In the genomic region with DNA sequence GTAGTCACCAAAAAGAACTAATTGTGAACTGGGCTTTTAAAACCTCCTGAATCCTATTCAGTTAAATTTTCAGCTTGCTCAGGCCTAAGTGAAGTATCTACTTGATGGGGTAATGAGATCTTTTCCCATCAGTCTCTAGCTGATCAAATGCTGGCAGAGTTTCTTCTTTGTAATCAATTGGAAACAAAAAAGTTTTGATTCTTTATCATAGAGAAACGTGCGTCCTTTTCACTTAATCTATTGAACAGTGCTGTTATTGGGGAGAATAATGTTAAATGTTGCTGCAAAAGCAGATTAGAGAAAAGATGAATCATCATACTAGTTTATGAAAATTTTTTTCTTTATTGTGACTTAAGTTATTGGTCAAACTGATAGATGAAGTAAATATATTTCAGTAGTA, we compare ENCODE assay signal across 24 mouse cellular contexts.
DNase-seq lines count a peak whose midpoint lies in the region; ATAC-seq lines count a peak whose summit lies in the region.
"Had no signal": no experiment of that assay in that cellular context is flagged by ENCODE, and none has a peak within 500 bp of the region (broad histone marks: within the 10 kb centered on the region; RNA-seq: fewer than 3 reads in every experiment).

No protein-coding gene starts in this region.

- no peak overlapping the region for H3K4me2 ChIP-seq in liver, embryonic 11.5 days
- H3K4me2 ChIP-seq in liver, embryonic 16.5 days (ENCODE audit: low read depth, low read length), result no peak overlapping the region
- H3K4me2 ChIP-seq: embryonic facial prominence, embryonic 12.5 days; embryonic facial prominence, embryonic 15.5 days; heart, embryonic 12.5 days; heart, embryonic 15.5 days; hindbrain, embryonic 14.5 days had no signal

- peak; percentile 55 for ATAC-seq in liver, embryonic 11.5 days (replicated peaks; ENCODE audit: low FRiP score)
- ATAC-seq in liver, embryonic 16.5 days (ENCODE audit: low read depth), result peak; percentile 52
- ATAC-seq in megakaryocyte-erythroid progenitor cell, adult 5-6 weeks (replicated peaks; ENCODE audit: low FRiP score, low TSS enrichment, poor library complexity, severe bottlenecking), result peak; percentile 47
- ATAC-seq: activated CD4-positive, CD25-positive, alpha-beta regulatory T cell, adult 4 months; forebrain, embryonic 14.5 days; forebrain, postnatal 0 days; hindbrain, postnatal 0 days had no signal

- no peaks in the 10 kb centered on the region for H3K36me3 ChIP-seq in liver, embryonic 11.5 days (ENCODE audit: control insufficient read depth, insufficient read depth, low read length)
- H3K36me3 ChIP-seq in liver, embryonic 16.5 days (ENCODE audit: control insufficient read depth, insufficient read depth), result no peaks in the 10 kb centered on the region; the same call in 1 of the 2 replicates
- H3K36me3 ChIP-seq: embryonic facial prominence, embryonic 12.5 days; embryonic facial prominence, embryonic 15.5 days; heart, embryonic 15.5 days had no signal

- no peak overlapping the region for H3K9ac ChIP-seq in liver, embryonic 11.5 days (ENCODE audit: low read depth, low read length)
- H3K9ac ChIP-seq in liver, embryonic 16.5 days (ENCODE audit: low read depth, low read length), result no peak overlapping the region
- H3K9ac ChIP-seq: embryonic facial prominence, embryonic 12.5 days; embryonic facial prominence, embryonic 15.5 days; forebrain, postnatal 0 days; heart, embryonic 12.5 days; heart, embryonic 15.5 days; hindbrain, embryonic 14.5 days had no signal

- intact Hi-C loops in heart, postnatal 25 days (cut with DNase I), result no loop called here

- WGBS in liver, embryonic 11.5 days, result 54% methylated on average over 2 of the region's 2 CpGs
- 23% methylated on average over 2 of the region's 2 CpGs for WGBS in liver, embryonic 16.5 days (ENCODE audit: insufficient replicate concordance)

- no peak overlapping the region for H3K4me3 ChIP-seq in liver, embryonic 11.5 days (ENCODE audit: low read depth, low read length)
- H3K4me3 ChIP-seq in liver, embryonic 16.5 days (ENCODE audit: low read depth, low read length), result no peak overlapping the region
- H3K4me3 ChIP-seq: embryonic facial prominence, embryonic 12.5 days; embryonic facial prominence, embryonic 15.5 days; heart, embryonic 12.5 days; heart, embryonic 15.5 days had no signal

- no peak overlapping the region for H3K27ac ChIP-seq in liver, embryonic 11.5 days (ENCODE audit: low read depth, low read length)
- no peak overlapping the region for H3K27ac ChIP-seq in liver, embryonic 16.5 days (ENCODE audit: low read length)
- H3K27ac ChIP-seq: embryonic facial prominence, embryonic 12.5 days; embryonic facial prominence, embryonic 15.5 days; heart, embryonic 15.5 days; hindbrain, embryonic 14.5 days; hindbrain, postnatal 0 days had no signal

- no peaks in the 10 kb centered on the region for H3K9me3 ChIP-seq in liver, embryonic 11.5 days (ENCODE audit: control insufficient read depth, low read length)
- H3K9me3 ChIP-seq in liver, embryonic 16.5 days (replicated peaks; ENCODE audit: control insufficient read depth, low read length), result no peaks in the 10 kb centered on the region
- H3K9me3 ChIP-seq: embryonic facial prominence, embryonic 12.5 days; embryonic facial prominence, embryonic 15.5 days; heart, embryonic 12.5 days; heart, embryonic 15.5 days had no signal

- DNase-seq in liver, embryonic 11.5 days (ENCODE audit: low spot score), result no peak
- DNase-seq in liver, result no peak
- DNase-seq in frontal cortex, postnatal 10 days (ENCODE audit: low spot score in 2 of 2), result no peak
- no peak for DNase-seq in heart, postnatal 25 days (ENCODE audit: low spot score)
- DNase-seq: adrenal gland, adult 8-10 months; adrenal gland, postnatal 25 days; cerebellum, adult 11-12 months; cerebellum, adult 8-10 months; cerebellum, postnatal 14 days; forebrain, postnatal 0 days; gastrocnemius, postnatal 25 days; heart, adult 18-20 months; heart, postnatal 10 days; heart, postnatal 4 days had no signal

- peaks cover 24% of the 10 kb centered on the region for H3K4me1 ChIP-seq in liver, embryonic 11.5 days (replicated peaks; ENCODE audit: control insufficient read depth, insufficient read depth, low read length)
- H3K4me1 ChIP-seq in liver, embryonic 16.5 days (ENCODE audit: control insufficient read depth, low read depth, low read length), result peaks cover 24% of the 10 kb centered on the region
- H3K4me1 ChIP-seq: embryonic facial prominence, embryonic 15.5 days had no signal

- H3K27me3 ChIP-seq in liver, embryonic 11.5 days (replicated peaks; ENCODE audit: control insufficient read depth, insufficient read depth, low read length), result no peaks in the 10 kb centered on the region
- no peaks in the 10 kb centered on the region for H3K27me3 ChIP-seq in liver, embryonic 16.5 days (ENCODE audit: control insufficient read depth, insufficient read depth, low read depth, low read length)
- H3K27me3 ChIP-seq: embryonic facial prominence, embryonic 12.5 days; embryonic facial prominence, embryonic 15.5 days; heart, embryonic 12.5 days; heart, embryonic 15.5 days had no signal
